Mouse (Mus musculus): ENCODE results near the gene Foxc2.

GRCm38 (mm10) chr8:121074848-121075145 is 41.2 kb upstream of the Foxc2 start:
- TF ChIP-seq POLR2A (IDR thresholded peaks at IDR 0.05; ENCODE audit: control insufficient read depth, extremely low read depth, insufficient read depth, low read length, poor library complexity) (no peak), CTCF (IDR thresholded peaks at IDR 0.05; ENCODE audit: borderline replicate concordance, control insufficient read depth, extremely low read depth, insufficient read depth, low read length, poor library complexity) (no peak)
